Mouse (Mus musculus) 416B (cell line): ENCODE measurements around the gene Pdzrn3.

Experiments
- DNase-seq: peaks from one replicate; pipeline ENCODE4 v3.0.0; 2011; ENCODE audit warnings: low read depth

The Pdzrn3 gene

GRCm38 (mm10) chr6:101366809-101367602 lies 10.7 kb downstream of the Pdzrn3 start:
- no peak for DNase-seq

GRCm38 (mm10) chr6:101365795-101366194 lies 11.9 kb downstream of the Pdzrn3 start:
- DNase-seq = no peak

- no peak for DNase-seq
Measured at GRCm38 (mm10) chr6:101363904-101364303, 13.8 kb downstream of the Pdzrn3 start.

GRCm38 (mm10) chr6:101362728-101363127 lies 15.0 kb downstream of the Pdzrn3 start:
- no peak for DNase-seq

- no peak for DNase-seq
Measured at GRCm38 (mm10) chr6:101362268-101362667, 15.4 kb downstream of the Pdzrn3 start.

- no peak for DNase-seq
Measured at GRCm38 (mm10) chr6:101360211-101360737, 17.4 kb downstream of the Pdzrn3 start.

GRCm38 (mm10) chr6:101359646-101360045 lies 18.1 kb downstream of the Pdzrn3 start:
- DNase-seq = no peak

GRCm38 (mm10) chr6:101354887-101355286 lies 22.8 kb downstream of the Pdzrn3 start:
- DNase-seq = no peak

GRCm38 (mm10) chr6:101354230-101354881 lies 23.3 kb downstream of the Pdzrn3 start:
- no peak for DNase-seq

- DNase-seq = no peak
Measured at GRCm38 (mm10) chr6:101353701-101354100, 24.0 kb downstream of the Pdzrn3 start.

- no peak for DNase-seq
Measured at GRCm38 (mm10) chr6:101352626-101353025, 25.1 kb downstream of the Pdzrn3 start.

GRCm38 (mm10) chr6:101351100-101351499 lies 26.6 kb downstream of the Pdzrn3 start:
- DNase-seq = no peak

- no peak for DNase-seq
Measured at GRCm38 (mm10) chr6:101350414-101350973, 27.2 kb downstream of the Pdzrn3 start.

- DNase-seq = no peak
Measured at GRCm38 (mm10) chr6:101348496-101348895, 29.2 kb downstream of the Pdzrn3 start.

GRCm38 (mm10) chr6:101340051-101340450 lies 37.6 kb downstream of the Pdzrn3 start:
- DNase-seq = no peak

GRCm38 (mm10) chr6:101337842-101338528 lies 39.7 kb downstream of the Pdzrn3 start:
- no peak for DNase-seq

- no peak for DNase-seq
Measured at GRCm38 (mm10) chr6:101336660-101337059, 41.0 kb downstream of the Pdzrn3 start.

GRCm38 (mm10) chr6:101335744-101336143 lies 42.0 kb downstream of the Pdzrn3 start:
- no peak for DNase-seq

- no peak for DNase-seq
Measured at GRCm38 (mm10) chr6:101334495-101334894, 43.2 kb downstream of the Pdzrn3 start.

GRCm38 (mm10) chr6:101330392-101330791 lies 47.3 kb downstream of the Pdzrn3 start:
- no peak for DNase-seq

- DNase-seq = no peak
Measured at GRCm38 (mm10) chr6:101329499-101329898, 48.2 kb downstream of the Pdzrn3 start.

GRCm38 (mm10) chr6:101328514-101328913 lies 49.2 kb downstream of the Pdzrn3 start:
- no peak for DNase-seq
